Mouse (Mus musculus): ENCODE measurements around the gene Trmu.
A peak's percentile ranks its signal among the peaks of the same experiment; 100 is the strongest.

DNA sequence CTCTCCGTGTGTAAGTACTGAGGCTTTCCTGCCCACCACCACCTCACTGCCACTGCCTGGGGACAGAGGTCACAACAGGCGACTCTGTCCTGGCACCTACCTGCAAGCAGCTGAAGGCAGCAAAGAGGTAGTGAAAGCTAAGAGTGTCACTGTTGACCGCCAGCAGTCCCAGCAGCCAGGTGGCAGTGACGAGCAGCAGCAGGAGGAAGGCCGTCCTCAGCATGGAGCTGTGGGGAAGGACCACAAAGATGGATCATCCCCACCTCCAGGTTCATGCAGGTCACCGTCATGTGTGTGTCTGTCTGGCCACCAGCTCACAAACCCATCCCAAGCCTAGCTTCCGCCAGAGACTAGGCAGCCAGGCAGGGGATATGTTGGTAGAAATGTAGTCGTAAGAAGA lies 24.7 kb downstream of the Trmu start:
- TF ChIP-seq CTCF (IDR thresholded peaks at IDR 0.05; ENCODE audit: low read depth, low read length), result peak; percentile 47
- TF ChIP-seq POLR2A (IDR thresholded peaks at IDR 0.05; ENCODE audit: extremely low read depth, insufficient read depth, low read length), result no peak

Measured in liver, adult 2 months (tissue).